ENCODE assay signal across 8 mouse cellular contexts in genomic region chr8:128359521-128360318, GRCm38 (mm10). TPM values are rescaled to one million over a fixed set of nuclear protein-coding genes. Genes with fewer than 3 reads are reported as not detected.
DNase-seq lines count a peak whose midpoint lies in the region; ATAC-seq and TF ChIP-seq lines count a peak whose summit lies in the region.

No protein-coding gene starts in this region.

- WGBS in forebrain, embryonic 12.5 days, result under 1% methylated on average over 40 of the region's 40 CpGs
- WGBS in hindbrain, embryonic 11.5 days, result under 1% methylated on average over 32 of the region's 40 CpGs
- under 1% methylated on average over 40 of the region's 40 CpGs for WGBS in limb, embryonic 15.5 days

- H3K79me2 ChIP-seq in myocyte (ENCODE audit: control insufficient read depth, insufficient read depth), result peaks cover 43% of the 10 kb centered on the region

- DNase-seq in left cerebral cortex, adult 18-20 months (ENCODE audit: low spot score in 2 of 2), result peak; percentile 8 to 49
- DNase-seq in left cerebral cortex, adult 11 months (ENCODE audit: low spot score), result no peak
- peak; percentile 65 for DNase-seq in ZHBTc4 (ENCODE audit: low read depth, low spot score)
- no peak for DNase-seq in hindbrain, embryonic 11.5 days (ENCODE audit: low spot score)
- DNase-seq in yolk sac, embryonic 10.5 days (ENCODE audit: low spot score), result peak; percentile 19

- TF ChIP-seq POLR2A in myocyte (IDR thresholded peaks at IDR 0.05; ENCODE audit: insufficient read length, low read depth), result peak; percentile 40

- peak overlapping the region; percentile 68 for H3ac ChIP-seq in myocyte (ENCODE audit: control insufficient read depth, insufficient read length)

- H3K9me3 ChIP-seq in forebrain, embryonic 12.5 days, result no peaks in the 10 kb centered on the region
- no peaks in the 10 kb centered on the region for H3K9me3 ChIP-seq in hindbrain, embryonic 11.5 days (ENCODE audit: control insufficient read depth, low read length)
- no peaks in the 10 kb centered on the region for H3K9me3 ChIP-seq in limb, embryonic 15.5 days

- peak overlapping the region; percentile 72 for H3K4me3 ChIP-seq in forebrain, embryonic 12.5 days (replicated peaks)
- peak overlapping the region; percentile 64 for H3K4me3 ChIP-seq in hindbrain, embryonic 11.5 days (ENCODE audit: low read depth, low read length)
- H3K4me3 ChIP-seq in limb, embryonic 15.5 days, result peak overlapping the region; percentile 71
- H3K4me3 ChIP-seq in myocyte, result peak overlapping the region; percentile 80

- ATAC-seq in forebrain, embryonic 12.5 days (ENCODE audit: low FRiP score), result peak; percentile 39; the same call in 1 of the 2 replicates
- ATAC-seq in hindbrain, embryonic 11.5 days (ENCODE audit: low FRiP score), result peak; percentile 34; the same call in 1 of the 2 replicates
- ATAC-seq in limb, embryonic 15.5 days (ENCODE audit: insufficient number of reproducible peaks, low FRiP score, low TSS enrichment, low read depth), result 0 out of 2 replicates have a peak, but pooled peaks have one; percentile 4

- H3K9ac ChIP-seq in forebrain, embryonic 12.5 days, result peak overlapping the region; percentile 78
- peak overlapping the region; percentile 78 for H3K9ac ChIP-seq in hindbrain, embryonic 11.5 days (ENCODE audit: low read depth, low read length)
- peak overlapping the region; percentile 65 for H3K9ac ChIP-seq in limb, embryonic 15.5 days

- peak overlapping the region; percentile 94 for H3K27ac ChIP-seq in forebrain, embryonic 12.5 days
- peak overlapping the region; percentile 51 for H3K27ac ChIP-seq in hindbrain, embryonic 11.5 days (ENCODE audit: low read depth, low read length)
- H3K27ac ChIP-seq in limb, embryonic 15.5 days, result peak overlapping the region; percentile 93

- no peaks in the 10 kb centered on the region for H3K36me3 ChIP-seq in forebrain, embryonic 12.5 days (replicated peaks)
- H3K36me3 ChIP-seq in hindbrain, embryonic 11.5 days (ENCODE audit: control insufficient read depth, insufficient read depth, low read length), result no peaks in the 10 kb centered on the region
- H3K36me3 ChIP-seq in limb, embryonic 15.5 days, result no peaks in the 10 kb centered on the region
- H3K36me3 ChIP-seq in myocyte (ENCODE audit: control insufficient read depth, insufficient read depth), result peaks cover 7% of the 10 kb centered on the region

- peaks cover 54% of the 10 kb centered on the region for H3K4me1 ChIP-seq in forebrain, embryonic 12.5 days
- peaks cover 7% of the 10 kb centered on the region; the same call in 1 of the 2 replicates for H3K4me1 ChIP-seq in hindbrain, embryonic 11.5 days (replicated peaks; ENCODE audit: control insufficient read depth, insufficient read depth, low read length)
- H3K4me1 ChIP-seq in limb, embryonic 15.5 days, result peaks cover 35% of the 10 kb centered on the region

- H3K4me2 ChIP-seq in forebrain, embryonic 12.5 days, result peak overlapping the region; percentile 99
- H3K4me2 ChIP-seq in hindbrain, embryonic 11.5 days (replicated peaks; ENCODE audit: low read depth, low read length), result peak overlapping the region; percentile 99
- H3K4me2 ChIP-seq in limb, embryonic 15.5 days, result peak overlapping the region; percentile 88
- H3K4me2 ChIP-seq in myocyte (ENCODE audit: low read depth), result peak overlapping the region; percentile 81

- peaks cover 26% of the 10 kb centered on the region for H3K27me3 ChIP-seq in forebrain, embryonic 12.5 days
- no peaks in the 10 kb centered on the region for H3K27me3 ChIP-seq in hindbrain, embryonic 11.5 days (ENCODE audit: control insufficient read depth, insufficient read depth, low read length)
- H3K27me3 ChIP-seq in limb, embryonic 15.5 days, result peaks cover 11% of the 10 kb centered on the region
- no peaks in the 10 kb centered on the region for H3K27me3 ChIP-seq in myocyte (ENCODE audit: control insufficient read depth, insufficient read depth, insufficient read length)

TF ChIP-seq in myocyte, 11 proteins besides CTCF, POLR2A, EP300 and RAD21:
- TF ChIP-seq CEBPB (IDR thresholded peaks at IDR 0.05; ENCODE audit: insufficient read depth, poor library complexity, severe bottlenecking) (no peak), SRF (IDR thresholded peaks at IDR 0.05; ENCODE audit: control insufficient read depth, insufficient read length, low read depth) (no peak), E2F4 (IDR thresholded peaks at IDR 0.05; ENCODE audit: insufficient read depth) (no peak), MYOD1 (IDR thresholded peaks at IDR 0.05; ENCODE audit: control insufficient read depth in 1 of 3, insufficient read length in 2 of 3, low read depth in 2 of 3) (no peak), TCF12 (IDR thresholded peaks at IDR 0.05; ENCODE audit: insufficient read depth, poor library complexity, severe bottlenecking) (no peak), MYOG (IDR thresholded peaks at IDR 0.05; ENCODE audit: control insufficient read depth in 1 of 3, insufficient read depth in 1 of 3, insufficient read length in 2 of 3, low read depth in 2 of 3) (peak in 1 of 3 experiments; percentile 10), USF1 (IDR thresholded peaks at IDR 0.05; ENCODE audit: low read depth) (no peak)

RNA-seq across cellular contexts. Expression of gene Nrp1, which starts 1.3 kb away (rescaled TPM):
- total RNA-seq in left cerebral cortex, adult 18-20 months (2021), result 10 to 100 TPM; 22.1 to 29.1 TPM
- polyA plus RNA-seq in forebrain, embryonic 12.5 days (2016; fragmentation: Nextera tagmentation; extraction: Ambion mirVana), result 39.7 and 40.8 TPM in 2 replicates
- 29.1 and 34.3 TPM in 2 replicates for polyA plus RNA-seq in hindbrain, embryonic 11.5 days (2014; fragmentation: Nextera tagmentation; extraction: Ambion mirVana)
- polyA plus RNA-seq in limb, embryonic 15.5 days (2015; fragmentation: Nextera tagmentation; extraction: Ambion mirVana), result 93.4 and 100 TPM in 2 replicates
- 12.7 TPM for polyA plus RNA-seq in myocyte (2012; fragmentation: generic; extraction: Trizol)

Comparison
In these comparisons a context has a peak if more than half of its experiments do, and no peak if none do; other contexts are left out.
1. DNase-seq: peak in left cerebral cortex, adult 18-20 months (2 of 2), ZHBTc4 (single experiment) and yolk sac, embryonic 10.5 days (single experiment); none in left cerebral cortex, adult 11 months (single experiment) and hindbrain, embryonic 11.5 days (single experiment).
2. Peak in every context shown above with its lines, with median percentiles within 50 percentile points of each other: ATAC-seq, H3K27ac ChIP-seq, H3K4me2 ChIP-seq, H3K4me3 ChIP-seq and H3K9ac ChIP-seq.